Comparison of ENCODE assay signal across 17 mouse cellular contexts in the genomic region with DNA sequence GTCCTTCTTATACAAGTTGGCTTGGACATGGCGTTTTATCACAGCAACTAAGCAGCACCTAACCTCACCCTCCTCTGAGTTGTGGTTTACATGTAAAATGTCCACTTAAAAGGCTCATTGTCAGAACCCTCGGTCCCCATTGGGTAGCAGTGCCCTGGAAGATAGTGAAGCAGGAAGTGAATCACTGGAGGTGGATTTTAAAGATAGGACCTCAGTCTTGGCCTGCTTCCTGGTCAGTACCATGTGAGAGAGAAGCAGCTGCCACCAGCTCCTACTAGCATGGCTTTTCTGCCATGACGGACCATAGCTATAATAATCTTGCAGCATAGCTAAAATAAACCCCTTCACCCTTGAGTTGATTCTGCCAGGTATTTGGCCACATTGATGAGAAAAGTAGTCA.
"Had no signal": no experiment of that assay in that cellular context is flagged by ENCODE, and none has a peak within 500 bp of the region (broad histone marks: within the 10 kb centered on the region; RNA-seq: fewer than 3 reads in every experiment).

No protein-coding gene starts in this region.

- H3K9ac ChIP-seq: neural tube, embryonic 12.5 days; neural tube, embryonic 13.5 days; neural tube, embryonic 15.5 days; stomach, embryonic 15.5 days had no signal

- H3K27ac ChIP-seq: neural tube, embryonic 12.5 days; neural tube, embryonic 13.5 days; neural tube, embryonic 15.5 days; stomach, embryonic 15.5 days; stomach, postnatal 0 days had no signal

- H3K4me2 ChIP-seq: neural tube, embryonic 12.5 days; neural tube, embryonic 13.5 days; neural tube, embryonic 15.5 days; stomach, embryonic 15.5 days had no signal

- H3K4me3 ChIP-seq: neural tube, embryonic 12.5 days; neural tube, embryonic 13.5 days; neural tube, embryonic 15.5 days; stomach, embryonic 15.5 days had no signal

- H3K4me1 ChIP-seq: neural tube, embryonic 12.5 days; neural tube, embryonic 15.5 days had no signal

- DNase-seq: retina, postnatal 1 day; right cerebral cortex, adult 18-20 months; right cerebral cortex, postnatal 14 days; right cerebral cortex, postnatal 25 days; right cerebral cortex, postnatal 4 days; spleen, adult 18-20 months; thymus, adult 18-20 months; thymus, adult 2 months; thymus, postnatal 14 days; thymus, postnatal 25 days; thymus, postnatal 36 days; thymus, postnatal 4 days had no signal

- H3K9me3 ChIP-seq: neural tube, embryonic 12.5 days; neural tube, embryonic 13.5 days; neural tube, embryonic 15.5 days; stomach, embryonic 15.5 days had no signal

- H3K27me3 ChIP-seq: neural tube, embryonic 12.5 days; neural tube, embryonic 13.5 days; neural tube, embryonic 15.5 days; stomach, embryonic 15.5 days had no signal

- H3K36me3 ChIP-seq: neural tube, embryonic 12.5 days; neural tube, embryonic 13.5 days; neural tube, embryonic 15.5 days; stomach, embryonic 15.5 days had no signal
